Mouse (Mus musculus): ENCODE results near the gene Engase.

The Engase gene

DNA sequence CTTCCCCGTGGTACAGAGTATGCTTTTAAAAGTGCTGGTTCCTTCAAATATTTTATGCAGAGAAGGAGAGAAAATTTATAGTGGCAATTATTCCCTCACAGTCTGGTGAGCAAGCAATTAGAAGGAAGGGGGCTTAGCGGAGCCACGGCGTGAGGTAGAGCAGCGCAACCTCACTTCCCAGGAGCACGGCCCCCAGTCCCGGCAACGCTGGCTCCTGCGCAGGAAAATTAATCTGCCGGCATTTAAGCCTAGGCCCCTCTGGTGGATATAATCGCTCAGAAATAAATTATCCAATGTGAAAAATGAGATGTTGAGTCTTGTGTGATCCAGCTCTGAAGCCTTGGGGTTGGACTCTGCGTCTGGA lies 12.3 kb downstream of the Engase start:
- no peak for DNase-seq (ENCODE audit: low spot score)

DNA sequence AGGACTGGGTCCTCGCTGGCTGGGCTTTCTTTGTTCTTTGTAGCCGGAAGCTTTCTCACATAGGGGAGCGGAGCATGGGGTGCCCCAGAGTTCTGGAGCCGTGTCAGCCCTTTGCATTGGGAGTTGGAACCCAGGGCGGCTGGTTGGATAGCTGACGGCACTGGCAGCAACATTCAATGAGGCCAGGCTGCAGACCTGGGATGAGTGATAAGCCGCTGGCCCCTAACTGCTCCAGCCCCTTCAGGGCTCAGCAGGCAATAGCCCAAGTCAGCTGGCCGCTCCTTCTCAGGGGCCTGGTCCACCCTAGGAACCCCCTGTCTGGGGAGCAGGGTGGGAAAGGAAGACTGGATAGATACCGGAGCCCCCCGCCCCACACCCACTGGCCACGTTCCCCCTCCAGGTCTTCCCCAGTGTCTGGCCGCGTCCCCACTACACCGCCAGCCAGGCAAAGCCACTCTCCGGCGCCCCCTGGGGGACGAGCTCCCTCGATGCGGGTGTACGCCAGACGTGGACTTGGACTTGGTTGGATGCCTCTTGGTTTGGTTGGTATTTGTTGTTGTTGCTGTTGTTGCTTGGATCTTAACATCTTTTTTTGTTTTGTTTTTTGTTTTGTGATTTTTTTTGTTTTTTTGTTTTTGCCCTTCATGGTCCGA lies 14.1 kb downstream of the Engase start:
- peak; percentile 50 for DNase-seq (ENCODE audit: low spot score)

- no peak for DNase-seq (ENCODE audit: low spot score)
Observed at GRCm38 (mm10) chr11:118491230-118491629, 14.6 kb downstream of the Engase start.

- DNase-seq (ENCODE audit: low spot score): no peak
Observed at GRCm38 (mm10) chr11:118493458-118493857, 16.8 kb downstream of the Engase start.

DNA sequence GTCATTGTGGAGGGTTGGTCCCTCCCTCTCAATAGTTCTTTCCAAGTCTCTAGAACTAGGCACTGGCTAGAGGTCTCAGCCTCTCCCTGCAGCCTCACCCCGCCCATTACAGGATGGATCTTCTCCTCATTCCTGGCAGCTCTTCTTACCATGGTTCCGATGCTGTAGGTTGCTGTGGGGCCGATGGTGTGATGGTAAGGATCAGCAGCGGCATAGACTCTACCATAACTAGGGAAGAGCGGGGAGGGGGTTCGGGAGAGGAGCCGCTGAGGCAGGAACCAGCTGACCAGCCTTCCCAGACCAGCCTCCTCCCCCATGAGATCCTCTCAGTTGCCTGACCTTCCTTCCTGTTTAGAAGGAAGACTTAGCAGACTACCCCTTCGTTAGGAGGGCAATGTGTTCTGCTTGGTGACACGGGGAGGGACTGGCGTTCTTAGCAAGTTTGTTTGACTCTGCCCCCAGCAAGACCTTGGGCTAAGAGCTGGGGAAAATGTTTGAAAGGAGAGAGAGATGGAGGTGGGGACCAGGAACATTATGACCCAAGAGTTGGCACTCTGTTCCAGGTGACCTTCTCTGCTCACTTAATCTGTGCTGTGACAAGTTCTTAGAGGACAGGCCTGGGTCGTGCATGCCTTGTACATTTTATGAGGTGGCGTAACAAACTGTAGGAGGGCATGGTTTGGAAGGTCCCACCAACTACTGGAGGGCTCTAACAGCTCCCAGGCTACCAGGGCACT lies 17.5 kb downstream of the Engase start:
- DNase-seq (ENCODE audit: low spot score): no peak

GRCm38 (mm10) chr11:118495065-118495464 lies 18.4 kb downstream of the Engase start:
- no peak for DNase-seq (ENCODE audit: low spot score)

- no peak for DNase-seq (ENCODE audit: low spot score)
Observed at GRCm38 (mm10) chr11:118496066-118496689, 19.5 kb downstream of the Engase start.

- DNase-seq (ENCODE audit: low spot score): no peak
Observed at GRCm38 (mm10) chr11:118502990-118503389, 26.4 kb downstream of the Engase start.

- no peak for DNase-seq (ENCODE audit: low spot score)
Observed at GRCm38 (mm10) chr11:118503418-118504179, 27.0 kb downstream of the Engase start.

- no peak for DNase-seq (ENCODE audit: low spot score)
Observed at GRCm38 (mm10) chr11:118504180-118504454, 27.5 kb downstream of the Engase start.

DNA sequence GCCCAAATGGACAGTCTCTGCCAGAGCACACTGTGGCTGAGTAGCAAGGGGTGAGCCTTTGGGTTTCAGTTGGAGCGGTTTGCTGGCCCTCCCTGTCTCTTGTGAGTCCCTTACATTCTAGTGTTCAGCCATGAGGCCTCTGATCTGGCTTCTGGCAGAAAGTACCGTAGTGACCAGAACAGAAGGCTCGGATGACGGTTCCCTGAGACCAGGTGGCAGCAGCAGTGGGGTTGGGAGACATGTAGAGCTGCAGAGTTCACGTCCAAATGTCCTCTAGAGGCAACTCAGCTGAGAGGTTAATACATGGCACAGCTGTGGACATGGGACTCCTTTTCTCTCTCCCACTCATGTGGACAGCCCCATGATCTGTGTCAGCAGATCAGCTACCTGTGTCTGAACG lies 30.5 kb downstream of the Engase start:
- DNase-seq (ENCODE audit: low spot score): no peak

- DNase-seq (ENCODE audit: low spot score): peak; percentile 48
Observed at GRCm38 (mm10) chr11:118507904-118508303, 31.3 kb downstream of the Engase start.

DNA sequence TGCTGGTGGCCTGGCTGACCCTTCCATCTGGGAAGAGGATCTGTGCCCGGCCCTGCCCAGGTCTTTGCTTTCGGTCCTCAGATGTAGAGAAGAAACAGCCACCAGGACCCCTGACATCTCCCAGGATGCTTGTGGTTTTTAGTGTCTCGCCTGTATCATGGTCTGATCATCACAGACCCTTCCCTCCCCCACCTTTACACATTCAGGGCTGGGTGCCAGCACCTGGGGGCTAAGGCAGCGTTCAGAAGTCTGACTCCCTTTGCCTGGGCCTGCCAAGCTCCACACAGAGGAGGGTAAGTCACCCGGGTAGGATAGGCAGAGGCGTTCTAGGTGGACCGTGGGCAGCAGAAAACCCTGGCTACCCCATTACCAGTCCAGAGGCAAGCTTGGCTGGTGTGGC lies 31.7 kb downstream of the Engase start:
- no peak for DNase-seq (ENCODE audit: low spot score)

- DNase-seq (ENCODE audit: low spot score): no peak
Observed at GRCm38 (mm10) chr11:118511851-118512250, 35.2 kb downstream of the Engase start.

- no peak for DNase-seq (ENCODE audit: low spot score)
Observed at GRCm38 (mm10) chr11:118512257-118512910, 35.8 kb downstream of the Engase start.

DNA sequence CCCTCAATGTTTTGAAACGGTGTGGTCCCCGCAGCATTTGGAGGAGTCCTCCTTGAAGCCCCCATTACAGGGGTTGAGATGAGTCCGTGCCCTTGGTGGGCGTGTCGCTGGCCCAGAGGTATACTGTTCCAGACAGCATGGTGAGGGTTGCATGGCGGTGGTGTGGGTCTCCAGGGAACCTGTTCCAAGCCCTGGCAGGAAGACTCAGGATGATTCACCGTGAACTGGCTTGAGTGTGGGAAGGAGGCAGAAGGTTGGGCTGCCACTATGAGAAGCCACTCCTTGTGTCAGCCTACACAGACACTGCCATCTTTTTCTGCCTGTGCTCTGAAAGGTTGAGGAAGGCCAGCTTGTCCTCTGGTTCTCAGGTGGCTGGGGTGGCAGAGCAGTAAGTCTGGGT lies 41.3 kb downstream of the Engase start:
- DNase-seq (ENCODE audit: low spot score): no peak

DNA sequence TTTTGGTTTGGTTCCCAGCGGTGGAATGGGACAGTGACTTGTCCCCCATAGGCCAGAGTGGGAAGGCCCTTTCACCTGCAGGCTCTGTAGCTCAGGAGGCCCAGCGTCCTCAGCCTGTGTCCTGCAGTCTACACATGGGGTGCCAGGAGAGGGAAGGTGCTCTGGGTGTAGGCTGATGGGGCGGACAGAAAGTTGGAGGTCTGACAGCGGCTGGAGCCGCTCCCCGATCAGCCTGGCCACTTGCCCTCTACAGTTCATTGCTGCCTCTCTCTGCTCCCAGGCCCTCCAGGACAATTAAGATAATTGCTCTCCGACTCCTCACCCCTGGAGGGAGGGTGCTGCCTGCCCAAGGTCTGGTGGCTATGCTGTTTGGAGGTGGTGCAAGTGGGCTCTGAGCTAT lies 42.1 kb downstream of the Engase start:
- DNase-seq (ENCODE audit: low spot score): no peak

- DNase-seq (ENCODE audit: low spot score): no peak
Observed at GRCm38 (mm10) chr11:118520251-118520650, 43.6 kb downstream of the Engase start.

GRCm38 (mm10) chr11:118520932-118521331 lies 44.3 kb downstream of the Engase start:
- DNase-seq (ENCODE audit: low spot score): no peak

DNA sequence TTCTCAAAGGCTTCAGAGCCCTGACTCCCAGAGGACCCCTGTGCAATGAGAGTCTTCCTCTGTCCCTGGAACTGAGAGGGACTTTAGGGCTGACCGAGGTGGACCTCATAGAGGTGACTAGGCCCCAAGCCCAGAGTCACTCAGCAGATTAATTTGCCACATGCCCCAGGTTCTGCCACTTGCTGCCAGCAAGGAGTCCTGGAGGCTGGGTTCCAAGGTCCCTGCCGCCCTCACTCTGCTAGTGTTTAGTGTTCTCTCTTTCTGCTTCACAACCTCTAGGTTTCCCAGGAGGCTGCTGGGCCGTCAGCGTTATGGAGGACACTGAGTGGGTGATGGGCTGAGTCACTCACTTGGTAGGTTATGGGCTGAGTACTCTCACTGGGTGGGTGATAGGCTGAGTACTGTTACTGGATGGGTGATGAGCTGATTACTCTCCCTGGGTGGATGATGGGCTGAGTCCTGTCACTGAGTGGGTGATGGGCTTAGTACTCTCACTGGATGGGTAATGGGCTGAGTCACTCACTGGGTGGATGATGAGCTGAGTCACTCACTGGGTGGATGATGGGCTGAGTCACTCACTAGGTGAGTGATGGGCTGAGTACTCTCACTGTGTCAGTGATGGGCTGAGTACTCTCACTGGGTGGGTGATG lies 47.0 kb downstream of the Engase start:
- no peak for DNase-seq (ENCODE audit: low spot score)

GRCm38 (mm10) chr11:118525059-118525458 lies 48.4 kb downstream of the Engase start:
- DNase-seq (ENCODE audit: low spot score): no peak

DNA sequence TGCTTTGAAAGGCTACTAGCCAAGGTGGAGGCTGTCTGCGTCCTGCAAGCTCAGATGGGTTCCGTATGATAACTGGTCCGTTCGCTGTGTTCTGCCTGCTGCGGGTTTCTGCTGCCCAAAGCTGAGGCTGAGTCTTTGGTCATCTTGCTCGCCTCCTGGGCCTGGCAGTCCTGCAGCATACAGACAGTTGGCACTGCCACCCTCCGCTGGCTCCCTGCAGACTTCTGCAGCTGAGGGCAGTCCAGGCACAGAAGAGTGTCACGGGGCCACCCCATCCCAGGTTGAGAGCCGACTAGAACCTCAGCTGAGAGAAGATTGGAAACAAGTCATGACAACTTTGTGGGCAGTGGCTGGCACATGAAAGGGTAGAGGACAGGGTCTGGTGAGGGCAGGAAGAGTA lies 52.1 kb downstream of the Engase start:
- no peak for DNase-seq (ENCODE audit: low spot score)

All from c-Kit-positive CD71-positive TER-119-positive erythroid progenitor cells, embryonic 14.5 days (primary cell).